Mouse (Mus musculus): Measurements from ENCODE around the gene Rnd3.

- no peak for TF ChIP-seq POLR2A (IDR thresholded peaks at IDR 0.05; ENCODE audit: borderline replicate concordance, control insufficient read depth, low read depth, low read length)
- TF ChIP-seq CTCF (IDR thresholded peaks at IDR 0.05; ENCODE audit: control insufficient read depth, insufficient read depth, low read length), result no peak
Measured at GRCm38 (mm10) chr2:51141345-51141744, 7.6 kb downstream of the Rnd3 start.

Data from bone marrow, adult 2 months (tissue).